In the genomic region with DNA sequence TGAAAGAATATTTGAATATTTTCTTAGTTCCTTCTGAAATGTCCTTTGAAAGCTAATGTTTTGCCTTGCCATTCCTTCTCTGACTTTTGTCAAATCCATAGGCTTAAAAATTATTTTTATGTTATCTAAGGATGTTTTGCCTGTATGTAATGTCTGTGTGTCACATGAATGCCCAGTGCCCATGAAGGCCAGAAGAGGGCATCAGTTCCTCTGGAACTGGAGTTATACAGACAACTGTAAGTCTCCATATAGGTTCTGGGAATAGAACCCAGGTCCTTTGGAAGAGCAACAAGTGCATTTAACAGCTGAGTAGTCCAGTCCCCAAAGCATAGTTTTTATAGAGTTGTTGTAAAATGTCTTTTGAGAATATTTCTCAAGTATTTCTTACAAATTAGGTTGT, we compare ENCODE assay signal across 12 mouse cellular contexts. TPM values are rescaled to one million over a fixed set of nuclear protein-coding genes. Genes with fewer than 3 reads are reported as not detected.
DNase-seq lines count a peak whose midpoint lies in the region; TF ChIP-seq lines count a peak whose summit lies in the region.
"Had no signal": no experiment of that assay in that cellular context is flagged by ENCODE, and none has a peak within 500 bp of the region (broad histone marks: within the 10 kb centered on the region; RNA-seq: fewer than 3 reads in every experiment).

No protein-coding gene starts in this region.

- no peak overlapping the region for H3K9ac ChIP-seq in MEL (ENCODE audit: control insufficient read depth, low read depth, low read length, poor library complexity, severe bottlenecking)
- H3K9ac ChIP-seq: forebrain, embryonic 15.5 days had no signal

- peak; percentile 77 for TF ChIP-seq RAD21 in MEL (IDR thresholded peaks at IDR 0.05; ENCODE audit: low read depth, low read length)

- no peak overlapping the region for H3K27ac ChIP-seq in MEL (ENCODE audit: control insufficient read depth, low read depth, low read length)
- H3K27ac ChIP-seq: forebrain, embryonic 15.5 days had no signal

- TF ChIP-seq POLR2A in MEL (IDR thresholded peaks at IDR 0.05; ENCODE audit: control insufficient read depth in 1 of 2, insufficient read depth in 1 of 2, low read depth in 1 of 2, low read length in 2 of 2, poor library complexity in 1 of 2): no peak

- H3K9me3 ChIP-seq in MEL (replicated peaks; ENCODE audit: insufficient read depth, low read length): no peaks in the 10 kb centered on the region
- H3K9me3 ChIP-seq: forebrain, embryonic 15.5 days had no signal

- H3K36me3 ChIP-seq in MEL (ENCODE audit: control insufficient read depth in 1 of 2, insufficient read depth in 2 of 2, low read length in 2 of 2): no peaks in the 10 kb centered on the region
- H3K36me3 ChIP-seq: forebrain, embryonic 15.5 days had no signal

- TF ChIP-seq CTCF in MEL (IDR thresholded peaks at IDR 0.05 in 2 of 3, conservative IDR thresholded peaks at IDR 0.05 in 1 of 3; ENCODE audit: control insufficient read depth in 1 of 3, insufficient read depth in 1 of 3, low read depth in 2 of 3, low read length in 3 of 3, poor library complexity in 1 of 3, severe bottlenecking in 1 of 3): peak; percentile 40 to 70 (median 58)

- no peak overlapping the region for H3K4me3 ChIP-seq in MEL (ENCODE audit: control insufficient read depth in 1 of 2, insufficient read depth in 1 of 2, low read depth in 2 of 2, low read length in 2 of 2)
- H3K4me3 ChIP-seq: forebrain, embryonic 15.5 days had no signal

- H3K79me2 ChIP-seq in MEL (ENCODE audit: control insufficient read depth, insufficient read depth, low read length, poor library complexity): no peaks in the 10 kb centered on the region

- H3K4me1 ChIP-seq in MEL (ENCODE audit: control insufficient read depth in 1 of 2, insufficient read depth in 2 of 2, low read length in 2 of 2): no peaks in the 10 kb centered on the region; a peak in 1 of 4 replicates
- H3K4me1 ChIP-seq: forebrain, embryonic 15.5 days had no signal

- H3K27me3 ChIP-seq in MEL (ENCODE audit: control insufficient read depth in 1 of 2, insufficient read depth in 2 of 2, low read length in 2 of 2): no peaks in the 10 kb centered on the region
- H3K27me3 ChIP-seq: forebrain, embryonic 15.5 days had no signal

- peak; percentile 5 to 53 for DNase-seq in kidney, postnatal 36 days
- no peak for DNase-seq in kidney, adult 11 months
- DNase-seq in CD4-positive, CD25-positive, alpha-beta regulatory T cell, adult 2 months (ENCODE audit: low read depth, low spot score): peak; percentile 50
- DNase-seq in MEL (ENCODE audit: low read depth, low spot score): peak; percentile 50
- DNase-seq in lung, postnatal 14 days: peak; percentile 7
- no peak for DNase-seq in testis, postnatal 14 days (ENCODE audit: low spot score)
- DNase-seq in spleen, postnatal 4 days (ENCODE audit: low spot score in 2 of 2): no peak
- DNase-seq: adrenal gland, adult 2 months; cerebellum, postnatal 36 days; right cerebral cortex, postnatal 14 days had no signal

- TF ChIP-seq EP300 in MEL (IDR thresholded peaks at IDR 0.05; ENCODE audit: low read depth in 1 of 2, low read length in 2 of 2): no peak

TF ChIP-seq in MEL, 35 proteins besides CTCF, POLR2A, EP300 and RAD21:
- TF ChIP-seq GATA1 (IDR thresholded peaks at IDR 0.05; ENCODE audit: low read depth, low read length) (no peak), RCOR1 (IDR thresholded peaks at IDR 0.05; ENCODE audit: low read depth, low read length) (no peak), ZC3H11A (IDR thresholded peaks at IDR 0.05; ENCODE audit: low read depth, low read length) (peak; percentile 88), ZNF384 (IDR thresholded peaks at IDR 0.05; ENCODE audit: low read depth, low read length) (no peak), USF2 (IDR thresholded peaks at IDR 0.05; ENCODE audit: borderline replicate concordance in 1 of 2, insufficient read depth in 1 of 2, low read depth in 1 of 2, low read length in 2 of 2) (no peak), ZMIZ1 (IDR thresholded peaks at IDR 0.05; ENCODE audit: low read depth, low read length) (no peak), JUND (IDR thresholded peaks at IDR 0.05; ENCODE audit: low read depth, low read length) (no peak), TAL1 (IDR thresholded peaks at IDR 0.05; ENCODE audit: low read length) (no peak), BHLHE40 (IDR thresholded peaks at IDR 0.05; ENCODE audit: borderline replicate concordance, low read depth, low read length) (no peak), SIN3A (IDR thresholded peaks at IDR 0.05; ENCODE audit: low read length) (no peak), SMC3 (IDR thresholded peaks at IDR 0.05; ENCODE audit: low read depth, low read length) (peak; percentile 85), MEF2A (IDR thresholded peaks at IDR 0.05; ENCODE audit: extremely low read depth, insufficient replicate concordance, low read depth, low read length, poor library complexity, severe bottlenecking) (no peak), MXI1 (IDR thresholded peaks at IDR 0.05; ENCODE audit: low read depth, low read length) (no peak), HCFC1 (IDR thresholded peaks at IDR 0.05; ENCODE audit: low read depth, low read length) (no peak), TBP (IDR thresholded peaks at IDR 0.05; ENCODE audit: low read depth, low read length) (no peak), ETS1 (IDR thresholded peaks at IDR 0.05; ENCODE audit: low read depth, low read length) (no peak), NELFE (IDR thresholded peaks at IDR 0.05; ENCODE audit: low read depth, low read length) (no peak)

RNA-seq across cellular contexts. Expression of gene Spata9, which starts 15.0 kb away (rescaled TPM):
- not detected in 2 replicates for total RNA-seq in MEL (2012; rRNA removed)
- polyA plus RNA-seq in MEL (2012; ENCODE audit: insufficient read depth in 1 of 2, insufficient read length in 2 of 2, low read depth in 1 of 2, low replicate concordance in 2 of 2, missing spikeins in 1 of 2): under 1 TPM in 1 of 2 experiments, not detected in 1; 0.78 TPM
- total RNA-seq: adrenal gland, adult 2 months; layer of hippocampus, postnatal 25 days had no signal
- polyA plus RNA-seq: adrenal gland, adult 2 months had no signal

RNA-seq across cellular contexts. Expression of gene Rfesd, which starts 36.6 kb away (rescaled TPM):
- 72.1 and 82.0 TPM in 2 replicates for total RNA-seq in MEL (2012; rRNA removed)
- polyA plus RNA-seq in MEL (2012; ENCODE audit: insufficient read depth in 1 of 2, insufficient read length in 2 of 2, low read depth in 1 of 2, low replicate concordance in 2 of 2, missing spikeins in 1 of 2): 10 to 100 TPM in 1 of 2 experiments, not detected in 1; 38.3 TPM

RNA-seq across cellular contexts. Expression of gene Rhobtb3, which starts 38.2 kb away (rescaled TPM):
- not detected in 2 replicates for total RNA-seq in MEL (2012; rRNA removed)
- polyA plus RNA-seq in MEL (2012; ENCODE audit: insufficient read depth in 1 of 2, insufficient read length in 2 of 2, low read depth in 1 of 2, low replicate concordance in 2 of 2, missing spikeins in 1 of 2): not detected

Comparison
In these comparisons a context has a peak if more than half of its experiments do, and no peak if none do; other contexts are left out.
1. DNase-seq: peak in kidney, postnatal 36 days (2 of 2), CD4-positive, CD25-positive, alpha-beta regulatory T cell, adult 2 months (single experiment), MEL (single experiment) and lung, postnatal 14 days (single experiment); none in kidney, adult 11 months (single experiment), testis, postnatal 14 days (single experiment) and spleen, postnatal 4 days (0 of 2).